In the genomic region with DNA sequence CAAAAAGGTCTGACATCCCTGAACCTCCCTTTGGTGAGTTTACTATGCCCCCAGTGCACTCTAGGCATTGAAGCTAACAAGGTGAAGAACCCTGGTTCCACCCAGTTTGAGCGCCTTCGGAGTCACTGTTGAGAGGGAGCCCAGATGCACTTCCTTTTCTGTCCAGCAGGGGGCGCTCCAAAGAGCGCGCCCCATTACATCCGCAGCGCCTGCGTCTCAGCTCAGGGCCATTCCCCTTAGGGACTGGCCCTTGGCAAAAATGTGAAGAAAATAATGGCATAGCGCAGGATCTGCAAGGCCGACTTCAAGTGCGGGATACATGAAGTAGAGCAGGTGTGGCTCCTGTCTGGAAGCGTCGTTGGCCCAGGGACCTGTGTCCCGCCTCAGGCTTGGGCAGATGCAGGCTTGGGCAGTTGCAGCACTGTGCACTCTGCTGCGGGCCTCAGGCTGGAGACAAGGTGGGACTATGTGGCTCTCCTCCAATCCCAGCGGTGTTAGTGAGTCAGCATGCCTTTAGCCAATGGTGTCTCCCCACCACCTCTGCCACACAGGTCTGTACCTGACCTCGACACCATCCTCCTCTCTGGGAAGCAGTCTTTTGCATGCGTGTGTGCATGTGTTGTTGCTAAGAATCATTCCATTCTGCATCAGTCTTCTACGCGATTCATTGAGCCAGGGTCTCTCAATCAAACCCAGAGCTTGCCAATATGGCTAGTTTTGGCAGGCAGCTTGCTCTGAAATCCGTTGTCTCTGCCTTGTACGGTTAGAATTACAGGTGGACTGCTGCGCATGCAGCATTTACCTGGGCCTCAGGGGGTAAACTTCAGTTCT, we compare ENCODE assay signal across 8 mouse cellular contexts. TPM values are rescaled to one million over a fixed set of nuclear protein-coding genes. Genes with fewer than 3 reads are reported as not detected.
A peak's percentile ranks its signal among the peaks of the same experiment; 100 is the strongest.
DNase-seq lines count a peak whose midpoint lies in the region; ATAC-seq and TF ChIP-seq lines count a peak whose summit lies in the region.

No protein-coding gene starts in this region.

- peak overlapping the region; percentile 10; the same call in 1 of the 2 replicates for H3K4me3 ChIP-seq in forebrain, postnatal 0 days (ENCODE audit: low read depth, low read length)
- no peak overlapping the region for H3K4me3 ChIP-seq in hindbrain, embryonic 11.5 days (ENCODE audit: low read depth, low read length)
- no peak overlapping the region for H3K4me3 ChIP-seq in lung, embryonic 16.5 days (ENCODE audit: low read length)

- H3K9me3 ChIP-seq in forebrain, postnatal 0 days (ENCODE audit: low read length), result no peaks in the 10 kb centered on the region
- no peaks in the 10 kb centered on the region for H3K9me3 ChIP-seq in hindbrain, embryonic 11.5 days (ENCODE audit: control insufficient read depth, low read length)
- no peaks in the 10 kb centered on the region for H3K9me3 ChIP-seq in lung, embryonic 16.5 days (ENCODE audit: control insufficient read depth, low read length)

- no peaks in the 10 kb centered on the region for H3K27me3 ChIP-seq in forebrain, postnatal 0 days (ENCODE audit: insufficient read depth, low read length)
- no peaks in the 10 kb centered on the region for H3K27me3 ChIP-seq in hindbrain, embryonic 11.5 days (ENCODE audit: control insufficient read depth, insufficient read depth, low read length)
- peaks cover 4% of the 10 kb centered on the region for H3K27me3 ChIP-seq in lung, embryonic 16.5 days (ENCODE audit: control insufficient read depth, insufficient read depth, low read depth, low read length)

- H3K36me3 ChIP-seq in forebrain, postnatal 0 days (ENCODE audit: insufficient read depth), result no peaks in the 10 kb centered on the region
- no peaks in the 10 kb centered on the region for H3K36me3 ChIP-seq in hindbrain, embryonic 11.5 days (ENCODE audit: control insufficient read depth, insufficient read depth, low read length)
- no peaks in the 10 kb centered on the region for H3K36me3 ChIP-seq in lung, embryonic 16.5 days (ENCODE audit: control insufficient read depth, insufficient read depth, low read length)

- no peaks in the 10 kb centered on the region; the same call in 1 of the 2 replicates for H3K4me1 ChIP-seq in forebrain, postnatal 0 days (ENCODE audit: insufficient read depth)
- 0 out of 2 replicates have a peak, but pooled peaks cover 2% of the 10 kb centered on the region for H3K4me1 ChIP-seq in hindbrain, embryonic 11.5 days (replicated peaks; ENCODE audit: control insufficient read depth, insufficient read depth, low read length)
- no peaks in the 10 kb centered on the region; the same call in 1 of the 2 replicates for H3K4me1 ChIP-seq in lung, embryonic 16.5 days (replicated peaks; ENCODE audit: control insufficient read depth, insufficient read depth, low read length)

- DNase-seq in NIH3T3 (ENCODE audit: low read depth), result peak; percentile 63
- peak; percentile 68 to 86 for DNase-seq in cerebellum, adult 18-20 months
- peak; percentile 83 for DNase-seq in forebrain, postnatal 0 days
- peak; percentile 89 for DNase-seq in hindbrain, embryonic 11.5 days (ENCODE audit: low spot score)
- peak; percentile 43 for DNase-seq in layer of hippocampus, adult 9-11 months
- DNase-seq in ovary, postnatal 36 days (ENCODE audit: low spot score), result peak; percentile 71
- peak; percentile 87 for DNase-seq in thymus, postnatal 4 days

- 0 out of 2 replicates have a peak overlapping the region, but pooled peaks have one; percentile 10 for H3K27ac ChIP-seq in forebrain, postnatal 0 days (ENCODE audit: low read depth, low read length)
- no peak overlapping the region for H3K27ac ChIP-seq in hindbrain, embryonic 11.5 days (ENCODE audit: low read depth, low read length)
- H3K27ac ChIP-seq in lung, embryonic 16.5 days (ENCODE audit: low read length), result no peak overlapping the region

- 15% methylated on average over 23 of the region's 23 CpGs for WGBS in forebrain, postnatal 0 days
- 23% methylated on average over 23 of the region's 23 CpGs for WGBS in hindbrain, embryonic 11.5 days
- WGBS in lung, embryonic 16.5 days, result 24% methylated on average over 23 of the region's 23 CpGs

- peak overlapping the region; percentile 22; the same call in 1 of the 2 replicates for H3K9ac ChIP-seq in forebrain, postnatal 0 days
- H3K9ac ChIP-seq in hindbrain, embryonic 11.5 days (ENCODE audit: low read depth, low read length), result no peak overlapping the region
- H3K9ac ChIP-seq in lung, embryonic 16.5 days (ENCODE audit: low read length), result no peak overlapping the region

- peak; percentile 83 for ATAC-seq in forebrain, postnatal 0 days
- ATAC-seq in hindbrain, embryonic 11.5 days (ENCODE audit: low FRiP score), result peak; percentile 43; the same call in 1 of the 2 replicates
- ATAC-seq in lung, embryonic 16.5 days (ENCODE audit: low read depth), result peak; percentile 77

- peak overlapping the region; percentile 38 for H3K4me2 ChIP-seq in forebrain, postnatal 0 days (ENCODE audit: low read depth)
- peak overlapping the region; percentile 21; the same call in 1 of the 2 replicates for H3K4me2 ChIP-seq in hindbrain, embryonic 11.5 days (replicated peaks; ENCODE audit: low read depth, low read length)
- no peak overlapping the region for H3K4me2 ChIP-seq in lung, embryonic 16.5 days (ENCODE audit: low read depth, low read length)

- TF ChIP-seq CTCF in forebrain, postnatal 0 days (IDR thresholded peaks at IDR 0.05; ENCODE audit: low read depth), result peak; percentile 94

RNA-seq across cellular contexts. Expression of a gene that starts 0.8 kb away (rescaled TPM):
- 0.31 and 0.62 TPM in 2 replicates for total RNA-seq in forebrain, postnatal 0 days (2014; rRNA removed)
- 0.88 and 0.89 TPM in 2 replicates for polyA plus RNA-seq in forebrain, postnatal 0 days (2015; fragmentation: Nextera tagmentation; extraction: Ambion mirVana)
- not detected in 2 replicates for polyA plus RNA-seq in hindbrain, embryonic 11.5 days (2014; fragmentation: Nextera tagmentation; extraction: Ambion mirVana)
- polyA plus RNA-seq in lung, embryonic 16.5 days (2015; fragmentation: Nextera tagmentation; extraction: Ambion mirVana), result not detected in 2 replicates

RNA-seq across cellular contexts. Expression of a gene that starts 5.8 kb away (rescaled TPM):
- 81.3 and 94.1 TPM in 2 replicates for total RNA-seq in forebrain, postnatal 0 days (2014; rRNA removed)
- polyA plus RNA-seq in forebrain, postnatal 0 days (2015; fragmentation: Nextera tagmentation; extraction: Ambion mirVana), result 26.6 and 32.1 TPM in 2 replicates
- 17.5 and 18.8 TPM in 2 replicates for polyA plus RNA-seq in hindbrain, embryonic 11.5 days (2014; fragmentation: Nextera tagmentation; extraction: Ambion mirVana)
- 5.2 and 5.8 TPM in 2 replicates for polyA plus RNA-seq in lung, embryonic 16.5 days (2015; fragmentation: Nextera tagmentation; extraction: Ambion mirVana)

RNA-seq across cellular contexts. Expression of a gene that starts 39.8 kb away (rescaled TPM):
- 1.6 and 1.9 TPM in 2 replicates for total RNA-seq in forebrain, postnatal 0 days (2014; rRNA removed)
- polyA plus RNA-seq in forebrain, postnatal 0 days (2015; fragmentation: Nextera tagmentation; extraction: Ambion mirVana), result 0.75 and 0.97 TPM in 2 replicates
- 2.1 and 2.7 TPM in 2 replicates for polyA plus RNA-seq in hindbrain, embryonic 11.5 days (2014; fragmentation: Nextera tagmentation; extraction: Ambion mirVana)
- 17.9 and 19.6 TPM in 2 replicates for polyA plus RNA-seq in lung, embryonic 16.5 days (2015; fragmentation: Nextera tagmentation; extraction: Ambion mirVana)

RNA-seq across cellular contexts. Expression of a gene that starts 56.3 kb away (rescaled TPM):
- 12.7 and 13.8 TPM in 2 replicates for total RNA-seq in forebrain, postnatal 0 days (2014; rRNA removed)
- polyA plus RNA-seq in forebrain, postnatal 0 days (2015; fragmentation: Nextera tagmentation; extraction: Ambion mirVana), result 8.7 and 10.2 TPM in 2 replicates
- polyA plus RNA-seq in hindbrain, embryonic 11.5 days (2014; fragmentation: Nextera tagmentation; extraction: Ambion mirVana), result 8.1 and 10.0 TPM in 2 replicates
- 7.0 and 9.6 TPM in 2 replicates for polyA plus RNA-seq in lung, embryonic 16.5 days (2015; fragmentation: Nextera tagmentation; extraction: Ambion mirVana)
